Mouse (Mus musculus) cerebellum, adult 2 months (tissue): ENCODE data around the gene Defb42.
A peak's percentile ranks its signal among the peaks of the same experiment; 100 is the strongest.

Experiments
- CTCF ChIP-seq: fragments of 200-500 bp; IDR thresholded peaks from 2 replicates; pipeline ENCODE4 v1.5.1; 2011; ENCODE audit warnings: low read depth, mild to moderate bottlenecking, control low read depth, low read length, moderate library complexity, borderline replicate concordance; ENCODE audit not compliant: insufficient read depth
- POLR2A ChIP-seq: fragments of 200-500 bp; IDR thresholded peaks from 2 replicates; pipeline ENCODE4 v1.6.1; 2011; ENCODE audit warnings: low read length, control low read depth, borderline replicate concordance; ENCODE audit not compliant: insufficient read depth

DNA sequence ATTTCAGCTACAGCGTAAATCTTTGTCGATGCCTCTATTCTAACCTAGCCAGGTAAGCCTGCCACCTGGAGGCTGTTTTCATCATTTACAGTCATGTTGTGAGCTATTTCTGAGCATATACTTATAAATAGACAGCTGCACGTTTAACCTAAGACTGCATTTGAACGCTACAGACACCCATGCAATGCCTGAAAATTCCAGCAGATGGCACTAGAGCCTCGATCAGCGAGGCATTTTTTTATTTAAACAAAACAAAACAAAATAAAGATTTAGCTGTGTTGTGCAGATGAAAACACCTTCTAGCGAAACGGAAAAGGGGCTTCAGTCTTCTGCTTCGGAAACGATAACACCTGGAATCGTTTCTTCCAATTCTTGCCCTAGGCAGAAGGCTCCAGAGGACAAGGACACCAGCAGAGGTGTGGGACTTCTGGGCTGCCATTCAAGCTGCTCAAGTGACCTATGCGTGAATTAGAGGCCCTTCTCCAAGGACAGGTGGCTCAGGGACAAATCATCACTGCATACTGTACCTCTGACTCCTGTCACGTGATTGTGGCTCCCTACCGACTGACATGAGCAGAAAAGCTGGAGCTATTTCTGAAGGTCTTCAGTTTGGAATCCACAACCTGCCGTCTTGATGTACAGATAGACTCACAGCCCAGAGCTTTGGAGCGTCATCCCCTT, 20.0 kb downstream of the Defb42 start:
- peak; percentile 68 for TF ChIP-seq CTCF
- no peak for TF ChIP-seq POLR2A
